Mouse (Mus musculus) thymus, adult 2 months (tissue): ENCODE results near the gene Nell2. TPM values are rescaled to one million over a fixed set of nuclear protein-coding genes. Genes with fewer than 3 reads are reported as not detected.

Experiments
- DNase-seq: peaks from one replicate; pipeline ENCODE4 v3.0.0; 2021
- H3K27ac ChIP-seq: fragments of 200-500 bp; 2 replicates; pipeline ENCODE4 v1.5.1; 2012; ENCODE audit warnings: low read length, control low read depth; ENCODE audit not compliant: control insufficient read depth, insufficient read depth
- H3K27me3 ChIP-seq: fragments of 200-500 bp; 2 replicates; pipeline ENCODE4 v1.6.1; 2012; ENCODE audit warnings: mild to moderate bottlenecking, low read length, moderate library complexity, mixed read lengths; ENCODE audit not compliant: control insufficient read depth, insufficient read depth
- H3K36me3 ChIP-seq: fragments of 200-500 bp; 2 replicates; pipeline ENCODE4 v1.6.1; 2012; ENCODE audit warnings: mild to moderate bottlenecking, low read length, moderate library complexity; ENCODE audit not compliant: control insufficient read depth, insufficient read depth
- H3K4me1 ChIP-seq: fragments of 200-500 bp; replicated peaks from 2 replicates; pipeline ENCODE4 v1.6.1; 2012; ENCODE audit warnings: low read length; ENCODE audit not compliant: control insufficient read depth, insufficient read depth
- H3K4me3 ChIP-seq: fragments of 200-500 bp; 2 replicates; pipeline ENCODE4 v1.5.1; 2012; ENCODE audit warnings: mild to moderate bottlenecking, low read length, control low read depth, moderate library complexity; ENCODE audit not compliant: control insufficient read depth, insufficient read depth
- CTCF ChIP-seq: fragments of 200-500 bp; IDR thresholded peaks from 2 replicates; pipeline ENCODE4 v1.5.1; 2012; ENCODE audit warnings: mild to moderate bottlenecking, control low read depth, low read length, moderate library complexity, borderline replicate concordance; ENCODE audit not compliant: control insufficient read depth, poor library complexity, insufficient read depth; ENCODE audit errors: extremely low read depth
- POLR2A ChIP-seq: fragments of 200-500 bp; IDR thresholded peaks from 2 replicates; pipeline ENCODE4 v1.6.1; 2012; ENCODE audit warnings: mild to moderate bottlenecking, low read length, control low read depth, moderate library complexity; ENCODE audit not compliant: control insufficient read depth, poor library complexity, insufficient read depth; ENCODE audit errors: extremely low read depth
- WGBS: fragments of 180-500 bp; shearing (Covaris S2); methylation state at CpG from one replicate; pipeline ENCODE4 v1.1.7; 2018; 5-methylcytosine and 5-hydroxymethylcytosine counted together
- polyA plus RNA-seq: library from polyadenylated mRNA; depleted of rRNA; stranded (reverse); fragments of >200 nt; gene quantifications from 2 replicates; pipeline ENCODE4 v1.2.3, GENCODE M21; 2012

Nell2 gene
- polyA plus RNA-seq, 1 experiment, result 1.4 TPM

DNA sequence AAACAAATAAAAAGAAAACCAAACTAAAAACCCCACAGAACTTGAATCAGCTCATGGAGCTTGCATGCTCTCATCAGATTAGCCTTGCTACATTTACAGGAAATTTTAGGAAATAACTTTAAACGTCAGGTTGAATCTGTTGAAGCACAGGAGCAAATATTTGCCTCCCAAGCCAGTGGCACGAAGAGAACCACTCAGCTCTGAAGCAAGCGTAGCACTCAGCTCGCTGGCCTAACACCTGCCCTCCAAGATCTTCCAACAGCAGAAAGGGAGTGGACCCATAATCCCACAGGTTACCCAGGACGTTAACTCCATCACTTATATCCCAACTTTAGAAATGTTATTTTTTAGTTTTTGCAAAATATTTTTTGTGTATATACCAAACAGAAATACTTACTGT lies 252.8 kb downstream of the Nell2 start:
- DNase-seq, result no peak
- Histone ChIP-seq H3K27me3 (no peaks in the 10 kb centered on the region), H3K36me3 (no peaks in the 10 kb centered on the region), H3K4me3 (no peak overlapping the region), H3K27ac (no peak overlapping the region), H3K4me1 (no peaks in the 10 kb centered on the region)
- WGBS, result 87% methylated on average over 5 of the region's 5 CpGs
- no peak for TF ChIP-seq CTCF
- TF ChIP-seq POLR2A, result no peak

DNA sequence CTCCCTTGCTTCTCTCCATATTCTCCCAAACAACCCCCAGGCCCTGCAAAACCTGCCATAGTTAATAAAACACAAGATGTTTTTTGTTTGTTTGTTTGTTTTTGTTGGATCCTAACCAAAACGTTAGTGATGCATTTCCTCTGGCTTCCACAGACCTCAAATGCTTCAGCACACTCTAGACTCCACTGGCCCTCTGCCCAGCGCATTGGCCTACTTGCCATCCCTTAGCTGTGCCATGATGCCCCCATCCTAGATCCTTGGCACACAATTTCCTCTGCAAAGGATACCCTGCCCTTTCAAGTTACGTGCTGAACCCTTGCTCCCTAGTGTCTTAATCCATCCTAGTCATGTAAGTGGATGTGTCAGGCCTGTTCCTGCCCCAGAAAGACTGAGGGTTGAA lies 255.1 kb downstream of the Nell2 start:
- H3K27ac ChIP-seq, result no peak overlapping the region
- WGBS, result 79% methylated on average over 3 of the region's 3 CpGs
- DNase-seq, result no peak
- H3K4me3 ChIP-seq, result no peak overlapping the region
- H3K4me1 ChIP-seq, result no peaks in the 10 kb centered on the region
- H3K27me3 ChIP-seq, result no peaks in the 10 kb centered on the region
- TF ChIP-seq CTCF, result no peak
- TF ChIP-seq POLR2A, result no peak
- no peaks in the 10 kb centered on the region for H3K36me3 ChIP-seq

DNA sequence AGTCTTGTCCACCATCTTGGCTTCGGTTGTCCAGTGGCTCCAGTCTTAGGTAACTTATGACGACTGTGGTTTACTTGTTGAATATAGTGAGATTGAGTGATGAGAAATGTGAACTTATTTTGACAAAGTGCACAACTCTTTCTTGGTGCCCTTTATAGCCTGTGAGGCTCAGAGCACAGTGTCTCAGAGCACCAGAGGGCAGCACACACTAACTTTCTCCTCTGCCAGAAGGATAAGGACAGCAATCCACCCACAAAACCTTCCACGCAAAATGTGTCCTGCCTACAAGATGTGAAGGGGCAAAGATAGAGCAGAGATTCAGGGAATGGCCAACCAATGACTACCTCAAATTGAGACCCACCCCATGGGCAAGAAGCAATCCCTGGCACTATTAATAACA lies 256.2 kb downstream of the Nell2 start:
- H3K4me3 ChIP-seq, result no peak overlapping the region
- no peak for DNase-seq
- WGBS, result 91% methylated on average over 3 of the region's 3 CpGs
- H3K27me3 ChIP-seq, result no peaks in the 10 kb centered on the region
- TF ChIP-seq POLR2A, result no peak
- TF ChIP-seq CTCF, result no peak
- no peak overlapping the region for H3K27ac ChIP-seq
- no peaks in the 10 kb centered on the region for H3K4me1 ChIP-seq
- H3K36me3 ChIP-seq, result no peaks in the 10 kb centered on the region

DNA sequence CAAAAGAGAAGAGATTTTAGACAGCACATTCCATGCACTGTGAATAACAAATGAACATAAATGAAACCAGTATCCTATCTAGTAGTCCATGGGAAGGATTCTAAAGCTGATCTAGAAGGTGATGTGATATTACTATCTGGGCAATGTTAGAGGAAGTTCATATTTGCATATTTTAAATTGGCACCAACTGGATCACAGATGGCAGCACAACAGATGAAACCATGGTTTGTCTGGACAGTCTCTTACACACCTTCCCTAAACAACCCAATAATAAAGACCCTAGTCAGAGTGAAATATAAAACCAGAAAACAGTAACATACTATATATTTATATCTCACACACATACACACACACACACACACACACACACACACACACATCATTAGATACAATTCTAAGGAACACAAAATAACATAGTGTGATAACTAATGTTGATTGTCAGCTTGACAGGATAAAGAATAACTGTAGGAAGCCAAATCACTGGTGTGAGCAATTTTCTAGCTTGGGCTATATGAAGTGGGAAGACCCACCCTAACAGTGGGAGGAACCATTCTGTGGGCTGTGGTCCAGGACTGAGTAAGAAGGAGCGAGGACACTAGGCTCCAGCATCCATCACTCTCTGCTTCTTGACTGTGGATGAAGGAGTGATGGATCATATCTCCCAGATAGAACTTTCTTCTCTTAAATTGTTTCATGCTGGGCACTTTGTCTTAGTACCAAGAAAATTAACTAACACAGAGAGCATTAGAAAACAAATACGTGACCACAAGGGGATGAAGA lies 268.5 kb downstream of the Nell2 start:
- TF ChIP-seq CTCF (no peak), POLR2A (no peak)
- H3K27me3 ChIP-seq, result no peaks in the 10 kb centered on the region
- no peak overlapping the region for H3K4me3 ChIP-seq
- H3K27ac ChIP-seq, result no peak overlapping the region
- no peaks in the 10 kb centered on the region for H3K36me3 ChIP-seq
- 88% methylated on average over 2 of the region's 2 CpGs for WGBS
- no peaks in the 10 kb centered on the region for H3K4me1 ChIP-seq
- no peak for DNase-seq

DNA sequence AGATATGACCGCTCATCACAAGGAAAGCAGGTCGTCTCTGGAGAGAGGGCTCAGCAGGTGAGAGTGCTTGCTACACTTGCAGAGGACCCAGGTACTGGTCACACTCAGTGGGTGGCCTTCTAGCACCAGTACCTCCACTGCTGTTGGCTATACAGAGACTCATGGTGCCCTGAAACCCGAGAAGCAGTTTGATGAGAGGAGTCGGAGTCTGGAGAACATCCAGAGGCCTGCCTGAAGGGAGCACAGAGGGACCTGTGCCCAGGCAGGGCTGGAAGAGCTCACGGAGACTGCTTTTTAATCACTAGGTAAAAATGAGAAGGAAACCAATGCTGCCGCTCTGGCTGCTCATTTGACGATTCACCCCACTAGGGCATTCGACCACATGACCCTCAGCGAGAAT lies 271.2 kb downstream of the Nell2 start:
- no peak overlapping the region for H3K27ac ChIP-seq
- 79% methylated on average over 9 of the region's 9 CpGs for WGBS

DNA sequence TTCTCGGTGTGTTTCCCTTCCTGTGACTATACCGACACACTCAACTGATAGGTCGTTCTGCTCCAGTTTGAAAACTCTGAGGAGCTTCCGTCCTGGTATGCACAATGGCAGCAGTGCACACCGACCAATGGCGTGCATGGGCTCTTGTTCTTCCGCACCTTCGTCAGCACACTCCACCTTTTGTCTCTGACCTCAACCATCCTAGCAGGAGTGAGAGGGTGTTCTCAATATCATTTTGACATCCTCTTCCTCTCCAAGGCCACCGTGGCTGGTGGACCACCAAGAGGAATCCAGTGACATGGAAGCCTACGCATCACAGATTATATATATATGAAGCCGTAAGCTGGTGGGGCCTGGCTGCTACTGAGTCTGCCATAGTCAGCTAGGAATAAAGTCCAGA lies 282.8 kb downstream of the Nell2 start:
- TF ChIP-seq POLR2A, result no peak
- no peak for TF ChIP-seq CTCF
- Histone ChIP-seq H3K36me3 (no peaks in the 10 kb centered on the region), H3K4me3 (no peak overlapping the region), H3K27ac (no peak overlapping the region), H3K27me3 (no peaks in the 10 kb centered on the region), H3K4me1 (no peaks in the 10 kb centered on the region)
- 96% methylated on average over 11 of the region's 11 CpGs for WGBS
- no peak for DNase-seq

More for the DNA sequence above, 271.2 kb downstream of the Nell2 start:
- no peaks in the 10 kb centered on the region for H3K36me3 ChIP-seq
- no peaks in the 10 kb centered on the region for H3K4me1 ChIP-seq
- no peak for DNase-seq
- H3K27me3 ChIP-seq, result no peaks in the 10 kb centered on the region
- H3K4me3 ChIP-seq, result no peak overlapping the region
- no peak for TF ChIP-seq CTCF
- no peak for TF ChIP-seq POLR2A
